Mouse (Mus musculus) cerebellum, adult 2 months (tissue): ENCODE results near the gene Synpo2. TPM values are rescaled to one million over a fixed set of nuclear protein-coding genes. Genes with fewer than 3 reads are reported as not detected.

Experiments
- DNase-seq, 2 experiments: peaks; one replicate each; pipeline ENCODE4 v3.0.0; 2021
- H3K27ac ChIP-seq: fragments of 200-500 bp; 2 replicates; pipeline ENCODE4 v1.5.1; 2012; ENCODE audit warnings: low read length, control low read depth, inconsistent platforms; ENCODE audit not compliant: insufficient read depth
- H3K27me3 ChIP-seq: fragments of 200-500 bp; 2 replicates; pipeline ENCODE4 v1.6.1; 2012; ENCODE audit warnings: inconsistent platforms, mild to moderate bottlenecking, low read length, moderate library complexity; ENCODE audit not compliant: control insufficient read depth, insufficient read depth
- H3K4me1 ChIP-seq: fragments of 200-500 bp; 2 replicates; pipeline ENCODE4 v1.6.1; 2011; ENCODE audit warnings: low read length; ENCODE audit not compliant: control insufficient read depth, insufficient read depth
- H3K4me3 ChIP-seq: fragments of 200-500 bp; replicated peaks from 2 replicates; pipeline ENCODE3; 2011; ENCODE audit warnings: mild to moderate bottlenecking, low read depth, low read length, control low read depth; ENCODE audit not compliant: insufficient read depth
- CTCF ChIP-seq: fragments of 200-500 bp; IDR thresholded peaks from 2 replicates; pipeline ENCODE4 v1.5.1; 2011; ENCODE audit warnings: low read depth, mild to moderate bottlenecking, control low read depth, low read length, moderate library complexity, borderline replicate concordance; ENCODE audit not compliant: insufficient read depth
- POLR2A ChIP-seq: fragments of 200-500 bp; IDR thresholded peaks from 2 replicates; pipeline ENCODE4 v1.6.1; 2011; ENCODE audit warnings: low read length, control low read depth, borderline replicate concordance; ENCODE audit not compliant: insufficient read depth
- WGBS: fragments of 180-500 bp; shearing (Covaris S2); methylation state at CpG from one replicate; pipeline ENCODE4 v1.1.7; 2018; 5-methylcytosine and 5-hydroxymethylcytosine counted together
- polyA plus RNA-seq: library from polyadenylated mRNA; depleted of rRNA; stranded (reverse); fragments of >200 nt; gene quantifications from 2 replicates; pipeline ENCODE4 v1.2.3, GENCODE M21; 2012

Synpo2 gene
- polyA plus RNA-seq, 1 experiment: 2.9 TPM

DNA sequence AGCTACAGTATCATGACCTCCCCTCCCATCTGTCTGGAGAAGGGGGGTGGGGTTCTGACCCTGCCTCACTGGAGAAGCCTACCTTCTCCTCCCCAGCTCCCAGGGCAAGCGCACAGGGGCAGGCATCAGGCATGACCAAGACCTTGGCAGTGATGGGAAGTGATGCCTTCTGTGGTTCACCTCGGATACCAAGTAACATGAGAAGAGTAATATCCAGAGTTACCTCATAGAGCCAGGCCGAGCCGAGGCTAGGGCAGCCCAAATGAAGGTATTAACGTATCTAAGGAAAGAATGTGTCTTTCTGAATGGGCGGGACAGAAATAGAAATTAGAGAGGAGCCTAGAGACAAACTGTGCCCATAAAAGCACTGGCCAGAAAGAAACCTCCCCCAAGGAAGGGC, 92.5 kb downstream of the Synpo2 start:
- Histone ChIP-seq H3K27me3 (no peaks in the 10 kb centered on the region; the same call in 1 of the 2 replicates), H3K4me3 (no peak overlapping the region), H3K27ac (no peak overlapping the region), H3K4me1 (no peaks in the 10 kb centered on the region; the same call in 1 of the 2 replicates)
- no peak for TF ChIP-seq CTCF
- no peak for TF ChIP-seq POLR2A
- 85% methylated on average over 6 of the region's 6 CpGs for WGBS
- DNase-seq: no peak

DNA sequence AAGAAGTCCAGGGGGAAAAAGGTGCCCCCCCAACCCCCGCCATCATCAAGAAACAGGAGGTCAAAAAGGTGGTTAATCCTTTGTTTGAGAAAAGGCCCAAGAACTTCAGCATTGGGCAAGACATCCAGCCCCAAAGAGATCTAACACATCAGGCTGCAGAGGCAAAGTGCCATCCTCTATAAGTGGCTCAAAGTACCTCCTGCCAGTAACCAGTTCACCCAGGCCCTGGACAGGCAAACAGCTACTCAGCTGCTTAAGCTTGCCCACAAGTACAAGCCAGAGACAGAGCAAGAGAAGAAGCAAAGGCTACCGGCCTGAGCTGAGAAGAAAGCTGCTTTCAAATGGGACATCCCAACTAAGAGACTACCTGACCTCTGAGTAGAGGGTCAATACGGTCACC, 93.7 kb downstream of the Synpo2 start:
- no peak overlapping the region for H3K4me3 ChIP-seq
- H3K27me3 ChIP-seq: no peaks in the 10 kb centered on the region
- 87% methylated on average over 3 of the region's 3 CpGs for WGBS
- no peaks in the 10 kb centered on the region; the same call in 1 of the 2 replicates for H3K4me1 ChIP-seq
- no peak for DNase-seq
- H3K27ac ChIP-seq: no peak overlapping the region
- no peak for TF ChIP-seq POLR2A
- no peak for TF ChIP-seq CTCF

DNA sequence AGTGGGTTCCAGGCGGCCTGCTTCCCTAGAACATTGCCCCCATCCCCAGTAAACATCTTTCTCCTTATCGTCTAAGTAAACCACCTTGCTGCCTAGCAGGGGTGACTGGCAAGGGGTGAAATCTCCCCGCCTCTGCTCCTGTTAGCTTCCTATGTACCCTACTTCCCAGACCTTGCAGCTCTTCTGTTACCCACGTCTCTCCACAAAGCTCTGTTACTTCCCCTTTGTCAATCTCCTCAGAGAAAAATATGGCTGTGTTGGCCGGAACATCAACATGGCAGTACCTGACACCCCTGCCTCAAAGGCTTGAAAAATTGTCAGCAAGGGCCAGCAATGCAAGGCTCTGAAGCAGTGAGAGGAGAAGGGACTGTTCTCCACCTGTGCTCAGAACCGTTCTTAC, 94.9 kb downstream of the Synpo2 start:
- DNase-seq: no peak
- 81% methylated on average over 6 of the region's 6 CpGs for WGBS
- Histone ChIP-seq H3K27me3 (no peaks in the 10 kb centered on the region), H3K27ac (no peak overlapping the region), H3K4me3 (no peak overlapping the region), H3K4me1 (no peaks in the 10 kb centered on the region; the same call in 1 of the 2 replicates)
- TF ChIP-seq CTCF (no peak), POLR2A (no peak)

DNA sequence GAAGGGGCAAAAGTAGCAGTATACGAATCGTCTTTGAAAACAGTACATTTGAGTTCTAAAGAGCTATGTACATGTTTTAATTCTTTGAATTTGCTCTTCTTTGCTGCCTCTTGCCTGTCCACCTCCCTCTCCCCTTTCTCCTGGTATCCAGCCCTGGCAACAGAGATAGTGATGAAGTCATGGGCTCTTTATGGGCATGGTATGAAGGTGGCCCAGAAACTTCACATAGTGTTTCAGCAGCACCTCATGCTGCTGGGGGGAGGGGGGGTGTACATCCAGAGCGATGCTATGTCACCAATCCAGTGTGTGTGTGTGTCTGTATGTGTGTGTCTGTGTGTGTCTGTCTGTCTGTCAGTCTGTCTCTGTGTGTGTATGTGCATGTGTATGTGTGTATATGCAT, 95.8 kb downstream of the Synpo2 start:
- DNase-seq: no peak
- Histone ChIP-seq H3K27ac (no peak overlapping the region), H3K27me3 (no peaks in the 10 kb centered on the region), H3K4me3 (no peak overlapping the region), H3K4me1 (no peaks in the 10 kb centered on the region; the same call in 1 of the 2 replicates)
- WGBS: 93% methylated on average over 3 of the region's 3 CpGs
- TF ChIP-seq POLR2A: no peak
- no peak for TF ChIP-seq CTCF

DNA sequence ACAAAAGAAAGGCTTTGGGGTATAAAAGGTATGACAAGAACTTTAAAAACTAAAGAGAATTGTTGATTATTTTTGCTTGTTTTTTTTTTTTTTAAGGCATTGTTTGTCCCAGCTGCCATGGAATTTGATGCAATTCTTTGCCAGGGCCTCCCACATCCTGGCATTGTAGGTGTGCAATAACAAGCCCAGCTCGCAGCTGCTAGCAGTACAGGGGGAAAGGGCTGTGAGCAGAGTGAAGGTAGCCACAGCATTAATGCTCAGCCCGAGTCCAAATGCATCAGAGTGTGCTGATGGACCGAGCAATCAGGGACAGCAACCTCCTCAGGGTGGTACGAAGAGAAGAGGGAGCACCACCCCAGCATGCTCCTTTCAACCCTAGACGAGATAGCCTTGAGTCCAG, 96.3 kb downstream of the Synpo2 start:
- 62% methylated on average over 5 of the region's 5 CpGs for WGBS
- no peak overlapping the region for H3K27ac ChIP-seq
- H3K4me3 ChIP-seq: no peak overlapping the region
- H3K4me1 ChIP-seq: no peaks in the 10 kb centered on the region; the same call in 1 of the 2 replicates
- DNase-seq: no peak
- H3K27me3 ChIP-seq: no peaks in the 10 kb centered on the region
- no peak for TF ChIP-seq POLR2A
- TF ChIP-seq CTCF: no peak

DNA sequence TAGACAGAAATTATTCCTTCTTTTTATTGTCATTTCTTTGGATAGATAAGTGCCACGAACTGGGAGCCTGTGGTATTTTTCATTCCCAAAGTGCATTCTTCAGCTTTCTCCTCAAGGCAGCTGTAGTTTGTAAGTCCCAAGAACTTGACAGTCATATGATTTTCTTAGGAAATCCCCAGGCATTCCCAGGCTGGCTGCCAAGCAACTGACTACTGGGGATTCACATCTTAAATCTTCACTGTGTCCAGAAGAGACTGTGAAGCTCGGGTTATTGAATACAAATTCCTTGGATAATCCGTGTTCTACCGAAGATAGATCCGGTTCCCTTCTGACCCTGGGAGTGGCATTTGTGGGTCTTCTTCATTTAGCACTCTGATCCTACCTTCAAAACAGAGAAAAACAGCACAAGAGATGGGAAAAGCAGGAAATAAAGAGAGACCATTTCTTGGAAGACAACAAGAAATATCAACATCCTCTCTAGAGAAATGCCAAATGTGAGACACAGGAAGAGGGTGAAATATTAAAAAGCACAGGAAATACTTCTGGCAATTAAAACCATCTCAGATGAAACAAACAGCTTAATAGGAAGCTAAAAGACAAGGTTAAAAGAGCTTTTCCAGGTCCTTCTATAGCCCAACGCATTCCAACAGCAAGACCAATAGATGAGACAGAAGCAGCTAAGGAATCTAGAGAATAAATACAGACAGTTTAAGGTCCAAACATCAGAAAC, 97.5 kb downstream of the Synpo2 start:
- 29% methylated on average over 6 of the region's 6 CpGs for WGBS
- H3K27ac ChIP-seq: no peak overlapping the region

DNA sequence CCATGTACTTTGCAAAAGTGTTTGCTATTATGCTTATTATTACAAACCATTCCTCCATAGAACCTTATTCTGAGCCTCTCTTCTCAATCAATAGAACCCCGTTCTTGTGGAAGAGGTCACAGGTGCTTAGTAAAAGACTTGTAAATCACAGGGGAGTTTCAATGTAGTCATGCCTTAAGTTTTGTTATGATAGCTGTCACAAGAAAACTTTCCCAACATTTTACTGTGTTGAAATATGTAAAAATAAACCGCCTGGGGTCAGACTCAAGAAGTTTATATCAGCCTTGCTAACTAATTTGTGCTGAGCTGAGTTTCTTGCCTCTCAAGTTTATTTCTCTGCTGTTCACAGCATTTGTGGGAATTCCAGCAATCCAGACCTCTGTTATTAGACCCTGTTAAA, 103.8 kb downstream of the Synpo2 start:
- WGBS: 89% methylated on average over 2 of the region's 2 CpGs
- Histone ChIP-seq H3K4me3 (no peak overlapping the region), H3K27ac (no peak overlapping the region), H3K4me1 (no peaks in the 10 kb centered on the region), H3K27me3 (no peaks in the 10 kb centered on the region)
- DNase-seq: no peak
- TF ChIP-seq POLR2A (no peak), CTCF (no peak)

More for the DNA sequence above, 97.5 kb downstream of the Synpo2 start:
- DNase-seq: no peak
- Histone ChIP-seq H3K4me1 (no peaks in the 10 kb centered on the region; the same call in 1 of the 2 replicates), H3K27me3 (no peaks in the 10 kb centered on the region), H3K4me3 (no peak overlapping the region)
- TF ChIP-seq POLR2A: no peak

DNA sequence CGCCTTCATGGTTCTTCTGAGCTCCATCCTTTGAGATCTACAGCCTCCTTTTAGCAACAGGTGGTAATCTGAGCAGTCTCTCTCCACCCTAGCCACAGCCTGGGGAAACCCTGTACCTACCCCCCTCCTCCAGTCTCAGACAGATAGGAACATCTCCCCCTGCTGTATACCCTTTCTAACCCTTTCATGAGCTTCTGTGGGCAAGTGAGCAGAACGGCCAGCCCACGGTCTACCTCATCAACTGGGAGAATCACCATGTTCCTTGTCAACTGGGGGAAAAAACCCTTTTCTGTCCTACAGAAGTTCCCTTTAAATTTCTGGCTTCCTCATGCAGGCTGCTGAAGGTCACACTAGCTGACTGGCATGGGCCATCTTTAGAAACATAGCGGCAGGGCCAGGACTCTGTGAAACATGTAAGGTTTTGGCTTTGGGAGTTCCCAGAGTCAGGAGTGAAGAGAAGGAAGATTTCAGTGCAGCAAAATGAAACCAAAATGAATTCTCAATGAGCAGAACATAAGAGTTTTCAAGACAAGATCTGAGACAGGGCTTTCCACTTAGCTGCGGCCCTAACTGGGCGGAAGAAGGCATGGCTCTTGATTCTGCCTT, 104.7 kb downstream of the Synpo2 start:
- Histone ChIP-seq H3K27ac (no peak overlapping the region), H3K4me3 (no peak overlapping the region), H3K4me1 (no peaks in the 10 kb centered on the region), H3K27me3 (no peaks in the 10 kb centered on the region)
- WGBS: 93% methylated on average over 6 of the region's 6 CpGs
- no peak for DNase-seq
- TF ChIP-seq CTCF (no peak), POLR2A (no peak)
